Mouse (Mus musculus) adrenal gland, postnatal 10 days (tissue): ENCODE data around the gene Kars. TPM values are rescaled to one million over a fixed set of nuclear protein-coding genes. Genes with fewer than 3 reads are reported as not detected.
A peak's percentile ranks its signal among the peaks of the same experiment; 100 is the strongest.

Experiments
- DNase-seq: peaks from one replicate; pipeline ENCODE4 v3.0.0; 2021; ENCODE audit warnings: mixed read lengths
- long read RNA-seq, 2 experiments: library from polyadenylated mRNA; stranded (forward); transcript quantifications; one replicate each; pipeline ENCODE4 v2.0.0; 2021
- total RNA-seq, 2 experiments: library from RNA; stranded (reverse); gene quantifications; 2 replicates each; pipeline ENCODE4 v1.2.3; 2021

Kars gene
- total RNA-seq: 100 to 1,000 TPM; 107 to 114 TPM
- long read RNA-seq, experiment 1, transcript Kars-202 (15 exons, 2,131 nt): minor isoform, 11 of 99 reads
- long read RNA-seq, experiment 1, transcript Kars-201 (14 exons, 2,008 nt): major isoform, 57 of 99 reads
- long read RNA-seq, experiment 1, transcript Kars-203 (16 exons, 2,189 nt): minor isoform, 6 of 99 reads
- long read RNA-seq, experiment 1, partial matches to known transcripts: 22 of 99 reads
- long read RNA-seq, experiment 1, other reads (novel, unspliced or antisense): 3 of 99 reads
- long read RNA-seq, experiment 2, transcript Kars-202 (15 exons, 2,131 nt): minor isoform, 13 of 70 reads
- long read RNA-seq, experiment 2, transcript Kars-201 (14 exons, 2,008 nt): major isoform, 34 of 70 reads
- long read RNA-seq, experiment 2, partial matches to known transcripts: 19 of 70 reads
- long read RNA-seq, experiment 2, other reads (novel, unspliced or antisense): 0 of 70 reads

- peak; percentile 95 for DNase-seq
Observed at GRCm38 (mm10) chr8:112010997-112011815, at the start of gene Kars, which contains the start of gene Terf2ip. Kars (minus strand) TSS chr8:112011323. Terf2ip (plus strand) TSS chr8:112011398.

DNA sequence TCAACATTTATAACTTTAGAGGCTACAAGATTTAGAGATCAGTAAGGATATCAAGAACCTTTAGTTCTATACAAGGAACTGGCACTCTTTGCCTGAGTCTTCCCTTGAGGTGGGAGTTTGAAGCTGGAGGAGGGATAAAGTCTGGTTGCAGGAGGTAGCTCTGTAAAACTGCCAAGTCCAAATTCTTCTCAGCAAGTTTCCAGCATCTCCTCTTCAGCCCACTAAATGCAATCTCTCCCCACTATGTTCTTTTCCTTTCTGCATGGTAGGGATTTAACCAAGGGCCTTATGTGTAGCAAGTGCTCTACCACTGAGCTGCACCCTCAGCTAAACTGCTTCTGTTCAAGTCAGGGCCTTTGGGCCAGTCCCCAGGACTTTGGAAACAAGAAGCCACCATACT is 43.3 kb upstream of the Kars start:
- no peak for DNase-seq

GRCm38 (mm10) chr8:112051537-112051936 is 40.4 kb upstream of the Kars start:
- DNase-seq: no peak

DNA sequence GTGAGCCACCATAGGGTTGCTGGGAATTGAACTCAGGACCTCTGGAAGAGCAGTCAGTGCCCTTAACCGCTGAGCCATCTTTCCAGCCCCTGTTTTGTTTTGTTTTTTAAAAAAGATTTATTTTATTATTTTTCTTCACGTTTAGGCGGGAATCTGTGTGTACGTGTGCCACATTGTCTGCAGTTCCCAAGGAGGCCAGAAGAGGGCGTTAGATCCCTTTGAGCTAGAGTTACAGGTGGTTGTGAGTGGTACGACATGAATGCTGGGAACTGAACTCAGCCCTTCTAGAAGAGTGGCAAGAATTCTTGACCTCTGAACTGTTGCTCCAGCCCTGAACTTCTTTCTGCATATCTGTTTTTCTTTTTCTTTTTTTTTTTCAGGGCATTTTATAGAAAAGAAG is 38.9 kb upstream of the Kars start:
- no peak for DNase-seq

DNA sequence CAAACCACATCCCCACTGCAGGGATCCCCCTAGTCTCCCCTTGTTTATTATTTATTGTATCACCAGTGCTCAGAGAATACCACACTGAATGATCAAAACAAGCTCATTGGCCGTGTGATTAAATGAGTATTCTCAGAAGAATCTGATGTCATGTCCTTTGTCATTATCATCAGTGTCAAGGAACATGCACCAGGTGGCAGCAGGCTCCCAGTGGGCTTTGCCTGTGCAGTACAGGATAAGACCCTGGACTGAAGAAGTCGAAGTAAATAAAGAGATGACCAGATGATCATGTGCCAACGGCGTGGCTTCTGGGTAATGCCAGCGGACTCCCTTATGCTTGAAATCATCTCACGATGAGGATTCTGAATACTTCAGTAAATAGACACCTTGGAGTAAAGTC is 37.2 kb upstream of the Kars start:
- no peak for DNase-seq

DNA sequence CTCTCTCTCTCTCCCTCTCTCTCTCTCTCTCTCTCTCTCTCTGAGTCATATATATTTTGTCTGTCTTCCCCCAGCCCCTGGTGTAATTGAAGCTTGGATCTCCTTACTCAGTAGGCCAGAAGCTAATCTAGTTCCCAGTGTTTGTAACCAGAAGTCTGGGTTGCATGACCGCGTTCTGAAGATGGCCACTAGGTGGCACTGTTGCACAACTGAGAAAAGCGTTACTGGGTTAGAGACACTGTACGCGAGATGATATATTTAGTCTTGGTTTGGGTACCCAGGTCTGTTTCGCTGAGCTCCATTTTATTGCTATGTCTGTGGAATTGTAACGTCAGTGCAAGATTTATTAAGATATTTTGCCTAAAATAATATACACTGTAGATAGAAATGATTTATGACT is 34.8 kb upstream of the Kars start:
- peak; percentile 86 for DNase-seq

- no peak for DNase-seq
Observed at GRCm38 (mm10) chr8:112045182-112045581, 34.1 kb upstream of the Kars start.

DNA sequence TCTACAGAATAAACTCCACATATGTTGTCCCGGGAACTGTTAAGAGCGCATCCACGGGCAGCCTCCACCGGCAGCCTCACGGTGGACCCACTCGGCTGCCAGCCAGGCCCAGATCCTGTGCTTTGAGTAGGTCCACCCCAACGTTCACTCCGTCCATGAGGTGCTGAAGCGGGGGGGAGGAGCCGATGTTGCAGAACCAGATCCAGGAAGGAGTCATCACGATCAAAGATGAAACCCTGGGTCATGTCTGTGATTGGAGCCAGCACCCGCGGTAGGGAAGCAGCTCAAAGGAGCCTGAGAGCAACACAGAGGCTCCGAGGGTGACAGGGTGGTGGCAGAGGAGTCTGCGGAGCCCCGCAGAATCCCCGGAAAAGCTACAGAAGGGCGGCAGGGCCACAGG is 26.4 kb upstream of the Kars start:
- DNase-seq: no peak

DNA sequence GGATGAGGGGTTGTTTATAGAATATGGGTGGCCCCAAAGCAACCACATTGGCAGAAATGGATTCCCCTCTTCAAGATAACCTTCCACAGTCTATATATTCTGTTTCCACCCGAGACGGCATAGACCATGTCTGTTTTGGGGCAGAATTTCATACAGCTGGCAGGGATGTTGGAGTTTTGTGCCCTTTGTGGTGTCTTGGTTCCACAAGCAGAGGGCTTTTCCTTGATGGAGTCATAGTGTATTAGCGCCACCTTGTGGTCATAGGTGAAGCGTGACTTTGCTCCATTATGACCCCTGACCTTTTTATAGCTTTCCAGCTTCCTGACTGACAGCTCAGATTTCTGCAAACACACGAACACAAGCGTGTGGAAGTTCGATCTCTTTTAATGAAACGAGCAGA is 23.5 kb upstream of the Kars start:
- DNase-seq: peak; percentile 50

- DNase-seq: no peak
Observed at GRCm38 (mm10) chr8:112033071-112033470, 21.9 kb upstream of the Kars start.

DNA sequence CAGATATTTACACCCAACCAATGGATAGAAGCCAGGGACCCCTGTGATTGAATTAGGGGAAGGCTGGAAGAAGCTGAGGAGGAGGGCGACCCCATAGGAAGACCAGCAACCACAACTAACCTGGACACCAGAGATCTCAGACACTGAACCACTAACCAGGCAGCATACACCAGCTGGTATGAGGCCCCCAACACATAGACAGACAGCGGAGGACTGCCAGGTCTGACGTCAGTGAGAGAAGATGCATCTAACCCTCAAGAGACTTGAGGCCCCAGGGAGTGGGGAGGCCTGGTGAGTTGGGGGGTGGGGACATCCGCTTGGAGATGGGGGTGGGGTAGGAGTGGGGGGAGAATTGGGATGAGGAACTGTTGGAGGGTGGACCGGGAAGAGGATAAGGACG is 19.5 kb upstream of the Kars start:
- DNase-seq: no peak

- DNase-seq: no peak
Observed at GRCm38 (mm10) chr8:112029455-112029854, 18.3 kb upstream of the Kars start.

DNA sequence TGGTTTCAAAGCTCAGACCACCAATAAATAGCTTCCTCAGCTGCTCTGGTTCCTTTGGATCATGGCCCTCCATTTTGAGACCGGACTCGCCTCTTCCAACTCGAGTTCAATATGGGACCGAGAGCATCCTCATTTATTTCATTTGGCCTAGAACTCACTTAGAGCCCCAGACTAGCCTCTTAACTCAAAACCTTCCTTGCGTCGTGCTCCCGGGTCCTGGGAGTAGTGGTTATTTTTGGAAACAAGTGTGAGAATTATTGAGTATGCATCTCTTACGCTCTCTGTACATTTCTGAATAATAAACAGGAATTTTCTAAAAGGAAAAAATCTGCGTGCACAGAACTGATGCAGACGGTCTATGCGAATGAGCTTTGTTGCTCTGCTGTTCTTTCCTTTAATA is 3.8 kb upstream of the Kars start, which contains the start of gene Gm6793:
Gene Gm6793, minus strand, starts transcription at position 101 of the 400 bp plus-strand sequence.
- no peak for DNase-seq

GRCm38 (mm10) chr8:112011816-112012242 is 706 bp upstream of the Kars start:
- DNase-seq: peak; percentile 72

DNA sequence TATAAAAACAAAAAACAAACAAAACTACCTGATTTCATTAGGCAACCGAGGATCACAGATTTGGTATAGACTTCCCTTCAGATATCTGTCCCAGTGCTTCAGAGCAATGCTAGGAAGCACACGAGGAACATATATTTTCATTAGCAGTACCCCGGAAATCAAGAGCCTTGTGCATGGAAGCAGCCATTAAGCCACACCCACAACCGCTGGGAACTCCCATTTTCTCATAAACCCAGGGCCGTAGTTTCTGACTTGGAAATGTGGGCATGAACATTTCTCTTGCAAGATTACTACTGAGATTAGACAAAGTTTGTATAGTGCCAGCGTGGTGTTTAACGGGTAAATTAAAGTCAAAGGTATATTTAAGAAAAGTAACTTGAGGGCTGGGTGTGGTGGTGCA is 1.6 kb downstream of the Kars start:
- DNase-seq: no peak

GRCm38 (mm10) chr8:112007669-112008068 is 3.5 kb downstream of the Kars start:
- no peak for DNase-seq

GRCm38 (mm10) chr8:112005601-112006000 is 5.5 kb downstream of the Kars start:
- no peak for DNase-seq

- no peak for DNase-seq
Observed at GRCm38 (mm10) chr8:112004754-112005153, 6.4 kb downstream of the Kars start.

DNA sequence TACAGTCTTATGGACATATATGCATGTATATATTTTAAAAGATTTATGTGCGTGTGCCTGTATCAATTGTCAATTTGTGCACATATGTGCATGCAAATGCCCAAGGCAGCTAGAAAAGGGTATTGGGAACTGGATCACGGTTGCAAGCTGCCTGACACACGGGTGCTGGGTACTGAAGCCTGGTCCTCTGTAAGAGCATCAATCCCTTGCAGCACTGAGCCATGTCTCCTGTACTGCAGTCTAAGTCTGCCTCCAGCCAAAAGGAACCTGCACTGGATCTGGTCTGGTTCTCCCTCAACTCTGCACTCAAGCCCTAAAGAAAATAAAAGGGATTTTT is 18.5 kb downstream of the Kars start:
- DNase-seq: no peak

- DNase-seq: peak; percentile 90
Observed at GRCm38 (mm10) chr8:111992013-111992702, 19.0 kb downstream of the Kars start, which contains the start of gene Adat1. Adat1 (minus strand) TSS chr8:111992302.

- no peak for DNase-seq
Observed at GRCm38 (mm10) chr8:111991278-111991677, 19.8 kb downstream of the Kars start.

DNA sequence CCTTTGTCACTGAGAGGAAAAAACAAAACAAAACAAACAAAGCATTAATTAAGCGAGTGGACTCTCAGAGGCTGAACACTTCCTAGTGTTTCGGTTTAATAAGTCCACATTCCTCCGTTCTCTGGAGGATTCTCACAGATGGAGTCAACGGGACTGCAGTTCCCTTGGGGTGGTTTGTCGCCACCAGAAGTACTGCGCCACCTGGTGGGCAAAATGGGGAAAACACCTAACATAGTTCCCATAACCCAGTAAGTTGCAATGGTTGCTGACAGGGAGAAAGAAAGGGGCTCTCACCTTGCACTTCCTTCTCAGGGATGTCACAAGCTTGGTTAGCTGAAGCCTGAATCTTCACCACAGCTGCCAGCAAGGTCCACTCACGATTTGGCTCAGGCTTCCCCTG is 21.2 kb downstream of the Kars start:
- peak; percentile 89 for DNase-seq

DNA sequence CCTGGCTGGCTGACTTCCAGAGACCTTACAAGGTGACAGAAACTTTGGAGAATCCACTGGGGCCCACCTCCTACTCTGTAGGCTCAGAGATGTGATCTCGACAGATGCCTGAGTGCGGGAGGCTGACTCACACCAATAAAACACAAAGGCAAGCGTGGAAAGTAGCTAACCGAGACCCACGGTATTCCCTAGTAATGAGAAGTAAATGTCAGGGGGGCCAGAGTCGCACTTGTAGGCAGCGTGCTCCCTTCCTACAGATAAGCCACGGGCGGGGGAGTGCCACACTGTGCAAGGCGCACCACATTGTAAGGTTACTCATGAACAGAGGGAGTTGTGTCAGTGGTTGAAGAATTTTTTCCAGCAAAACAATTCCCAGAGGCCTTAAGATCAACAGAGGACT is 26.6 kb downstream of the Kars start:
- no peak for DNase-seq
